Mouse (Mus musculus): ENCODE data around the gene A1bg. TPM values are rescaled to one million over a fixed set of nuclear protein-coding genes. Genes with fewer than 3 reads are reported as not detected.

A1bg gene
- polyA plus RNA-seq (2012; fragmentation: generic; extraction: Trizol) = not detected

- no peak within 1 kb of the TSS for H3K4me3 ChIP-seq
- TF ChIP-seq POLR2A (IDR thresholded peaks at IDR 0.05; ENCODE audit: insufficient read length, low read depth) = no peak
- TF ChIP-seq TCF3 (IDR thresholded peaks at IDR 0.05; ENCODE audit: insufficient read length, low read depth) = no peak
- no peak for TF ChIP-seq CEBPB (IDR thresholded peaks at IDR 0.05; ENCODE audit: insufficient read depth, poor library complexity, severe bottlenecking)
- TF ChIP-seq TCF12 (IDR thresholded peaks at IDR 0.05; ENCODE audit: insufficient read depth, poor library complexity, severe bottlenecking) = no peak
- no peaks in the 10 kb centered on the region for H3K27me3 ChIP-seq (ENCODE audit: control insufficient read depth, insufficient read depth, insufficient read length)
- no peaks in the 10 kb centered on the region for H3K36me3 ChIP-seq (ENCODE audit: control insufficient read depth, insufficient read depth)
- H3K4me2 ChIP-seq (ENCODE audit: low read depth) = no peak within 1 kb of the TSS
- no peak within 1 kb of the TSS for H3ac ChIP-seq (ENCODE audit: control insufficient read depth, insufficient read length)
- H3K79me2 ChIP-seq (ENCODE audit: control insufficient read depth, insufficient read depth) = no peaks in the 10 kb centered on the region
Observed at GRCm38 (mm10) chr15:60922912-60923311, at the start of gene A1bg. A1bg (minus strand) TSS chr15:60923012.

- TF ChIP-seq TCF3 (IDR thresholded peaks at IDR 0.05; ENCODE audit: insufficient read length, low read depth) (no peak), MYOG (IDR thresholded peaks at IDR 0.05; ENCODE audit: control insufficient read depth in 1 of 3, insufficient read depth in 1 of 3, insufficient read length in 2 of 3, low read depth in 2 of 3) (no peak), E2F4 (IDR thresholded peaks at IDR 0.05; ENCODE audit: insufficient read depth) (no peak), POLR2AphosphoS2 (IDR thresholded peaks at IDR 0.05; ENCODE audit: insufficient read length, low read depth) (no peak), USF1 (IDR thresholded peaks at IDR 0.05; ENCODE audit: low read depth) (no peak), REST (IDR thresholded peaks at IDR 0.05; ENCODE audit: insufficient read depth, insufficient read length) (no peak), TCF12 (IDR thresholded peaks at IDR 0.05; ENCODE audit: insufficient read depth, poor library complexity, severe bottlenecking) (no peak), SRF (IDR thresholded peaks at IDR 0.05; ENCODE audit: control insufficient read depth, insufficient read length, low read depth) (no peak), MYOD1 (IDR thresholded peaks at IDR 0.05; ENCODE audit: control insufficient read depth in 1 of 3, insufficient read length in 2 of 3, low read depth in 2 of 3) (no peak), CEBPB (IDR thresholded peaks at IDR 0.05; ENCODE audit: insufficient read depth, poor library complexity, severe bottlenecking) (no peak), POLR2A (IDR thresholded peaks at IDR 0.05; ENCODE audit: insufficient read length, low read depth) (no peak), MAX (IDR thresholded peaks at IDR 0.05; ENCODE audit: low read depth) (no peak)
- H3K27me3 ChIP-seq (ENCODE audit: control insufficient read depth, insufficient read depth, insufficient read length) = no peaks in the 10 kb centered on the region
- H3K79me2 ChIP-seq (ENCODE audit: control insufficient read depth, insufficient read depth) = no peaks in the 10 kb centered on the region
- no peak overlapping the region for H3K4me2 ChIP-seq (ENCODE audit: low read depth)
- no peaks in the 10 kb centered on the region for H3K36me3 ChIP-seq (ENCODE audit: control insufficient read depth, insufficient read depth)
- H3ac ChIP-seq (ENCODE audit: control insufficient read depth, insufficient read length) = no peak overlapping the region
- no peak overlapping the region for H3K4me3 ChIP-seq
Observed at GRCm38 (mm10) chr15:60968549-60968861, 45.7 kb upstream of the A1bg start.

DNA sequence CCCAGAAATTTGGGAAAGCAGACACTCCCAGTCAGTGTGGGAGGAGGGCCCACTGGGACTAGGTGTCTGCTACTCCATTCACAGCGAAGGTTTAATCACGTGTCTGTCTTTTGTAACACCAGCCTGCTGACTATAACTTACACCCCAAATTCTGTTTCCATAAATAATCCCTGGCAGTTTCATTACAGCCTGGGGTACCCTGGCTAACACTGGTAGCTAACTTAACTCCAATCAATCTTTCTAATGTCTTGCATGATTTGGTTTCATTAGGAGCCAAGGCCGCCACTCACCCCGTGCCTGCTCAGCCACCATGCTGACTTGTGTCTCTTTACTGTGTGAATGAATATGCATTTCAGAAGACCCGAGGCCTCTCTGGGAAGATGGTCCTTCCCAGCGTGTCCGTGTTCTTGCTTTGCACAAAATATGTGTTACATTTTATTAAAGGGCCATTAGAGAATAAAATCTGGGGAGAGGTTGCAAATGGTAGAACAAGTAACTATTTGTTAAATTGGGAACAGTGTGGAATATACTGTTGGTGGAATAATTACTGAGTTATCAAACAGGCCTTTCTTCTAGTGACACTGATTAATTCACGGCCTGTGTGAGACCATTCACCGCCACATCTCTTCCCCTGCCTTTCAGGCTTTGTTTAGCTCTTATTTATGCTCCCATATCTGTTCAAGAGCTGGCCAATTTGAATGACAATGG, 45.2 kb upstream of the A1bg start:
- Histone ChIP-seq H3K4me3 (no peak overlapping the region), H3K4me2 (ENCODE audit: low read depth) (no peak overlapping the region), H3K27me3 (ENCODE audit: control insufficient read depth, insufficient read depth, insufficient read length) (no peaks in the 10 kb centered on the region), H3K79me2 (ENCODE audit: control insufficient read depth, insufficient read depth) (no peaks in the 10 kb centered on the region), H3ac (ENCODE audit: control insufficient read depth, insufficient read length) (no peak overlapping the region), H3K36me3 (ENCODE audit: control insufficient read depth, insufficient read depth) (no peaks in the 10 kb centered on the region)
- no peak for TF ChIP-seq REST (IDR thresholded peaks at IDR 0.05; ENCODE audit: insufficient read depth, insufficient read length)
- TF ChIP-seq TCF12 (IDR thresholded peaks at IDR 0.05; ENCODE audit: insufficient read depth, poor library complexity, severe bottlenecking) = no peak
- TF ChIP-seq MAX (IDR thresholded peaks at IDR 0.05; ENCODE audit: low read depth) = no peak
- no peak for TF ChIP-seq MYOG (IDR thresholded peaks at IDR 0.05; ENCODE audit: control insufficient read depth in 1 of 3, insufficient read depth in 1 of 3, insufficient read length in 2 of 3, low read depth in 2 of 3)
- no peak for TF ChIP-seq POLR2AphosphoS2 (IDR thresholded peaks at IDR 0.05; ENCODE audit: insufficient read length, low read depth)
- TF ChIP-seq E2F4 (IDR thresholded peaks at IDR 0.05; ENCODE audit: insufficient read depth) = no peak
- no peak for TF ChIP-seq TCF3 (IDR thresholded peaks at IDR 0.05; ENCODE audit: insufficient read length, low read depth)
- no peak for TF ChIP-seq SRF (IDR thresholded peaks at IDR 0.05; ENCODE audit: control insufficient read depth, insufficient read length, low read depth)
- no peak for TF ChIP-seq CEBPB (IDR thresholded peaks at IDR 0.05; ENCODE audit: insufficient read depth, poor library complexity, severe bottlenecking)
- no peak for TF ChIP-seq MYOD1 (IDR thresholded peaks at IDR 0.05; ENCODE audit: control insufficient read depth in 1 of 3, insufficient read length in 2 of 3, low read depth in 2 of 3)
- no peak for TF ChIP-seq POLR2A (IDR thresholded peaks at IDR 0.05; ENCODE audit: insufficient read length, low read depth)
- TF ChIP-seq USF1 (IDR thresholded peaks at IDR 0.05; ENCODE audit: low read depth) = no peak

DNA sequence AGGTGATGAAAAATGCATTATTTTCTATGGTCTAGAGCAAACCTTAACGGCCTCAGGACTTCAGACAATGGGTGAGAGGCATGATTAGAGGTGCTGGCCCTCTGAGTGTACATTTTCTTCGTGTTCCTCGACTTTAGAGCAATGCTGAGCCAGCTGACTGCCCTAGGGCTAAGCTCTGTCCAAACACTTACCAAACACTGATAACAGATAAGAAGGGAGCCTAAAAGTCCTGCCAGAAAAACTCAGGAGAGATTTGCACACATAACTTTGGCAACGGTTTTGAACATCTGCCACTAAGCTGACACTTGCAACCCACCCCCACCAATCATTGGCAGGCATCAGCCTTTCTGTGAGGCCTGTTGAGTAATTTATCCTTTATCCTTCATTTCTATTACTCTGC, 2.9 kb upstream of the A1bg start:
- TF ChIP-seq TCF3 (IDR thresholded peaks at IDR 0.05; ENCODE audit: insufficient read length, low read depth) = no peak
- TF ChIP-seq MYOD1 (IDR thresholded peaks at IDR 0.05; ENCODE audit: control insufficient read depth in 1 of 3, insufficient read length in 2 of 3, low read depth in 2 of 3) = no peak
- no peak for TF ChIP-seq REST (IDR thresholded peaks at IDR 0.05; ENCODE audit: insufficient read depth, insufficient read length)
- no peak for TF ChIP-seq E2F4 (IDR thresholded peaks at IDR 0.05; ENCODE audit: insufficient read depth)
- no peak for TF ChIP-seq MYOG (IDR thresholded peaks at IDR 0.05; ENCODE audit: control insufficient read depth in 1 of 3, insufficient read depth in 1 of 3, insufficient read length in 2 of 3, low read depth in 2 of 3)
- no peak for TF ChIP-seq POLR2AphosphoS2 (IDR thresholded peaks at IDR 0.05; ENCODE audit: insufficient read length, low read depth)
- TF ChIP-seq POLR2A (IDR thresholded peaks at IDR 0.05; ENCODE audit: insufficient read length, low read depth) = no peak
- TF ChIP-seq CEBPB (IDR thresholded peaks at IDR 0.05; ENCODE audit: insufficient read depth, poor library complexity, severe bottlenecking) = no peak
- TF ChIP-seq SRF (IDR thresholded peaks at IDR 0.05; ENCODE audit: control insufficient read depth, insufficient read length, low read depth) = no peak
- no peak for TF ChIP-seq MAX (IDR thresholded peaks at IDR 0.05; ENCODE audit: low read depth)
- no peak for TF ChIP-seq USF1 (IDR thresholded peaks at IDR 0.05; ENCODE audit: low read depth)
- TF ChIP-seq TCF12 (IDR thresholded peaks at IDR 0.05; ENCODE audit: insufficient read depth, poor library complexity, severe bottlenecking) = no peak
- no peaks in the 10 kb centered on the region for H3K27me3 ChIP-seq (ENCODE audit: control insufficient read depth, insufficient read depth, insufficient read length)
- no peaks in the 10 kb centered on the region for H3K36me3 ChIP-seq (ENCODE audit: control insufficient read depth, insufficient read depth)
- no peak overlapping the region for H3ac ChIP-seq (ENCODE audit: control insufficient read depth, insufficient read length)
- H3K79me2 ChIP-seq (ENCODE audit: control insufficient read depth, insufficient read depth) = no peaks in the 10 kb centered on the region
- H3K4me3 ChIP-seq = no peak overlapping the region
- no peak overlapping the region for H3K4me2 ChIP-seq (ENCODE audit: low read depth)
